Mouse (Mus musculus) neural tube, embryonic 11.5 days (tissue): ENCODE measurements around the gene Atp12a. TPM values are rescaled to one million over a fixed set of nuclear protein-coding genes. Genes with fewer than 3 reads are reported as not detected.

Experiments
- ATAC-seq: fragments of 200-750 bp; cut with Nextera tagmentation; 2 replicates; pipeline ENCODE4 v1.8.0; 2017; ENCODE audit warnings: moderate number of reproducible peaks, mild to moderate bottlenecking, moderate TSS enrichment, moderate library complexity; ENCODE audit not compliant: insufficient read depth, low FRiP score, low TSS enrichment
- DNase-seq: peaks from one replicate; pipeline ENCODE4 v3.0.0-alpha.2; 2015; ENCODE audit warnings: low spot score
- H3K27ac ChIP-seq: fragments of 300-500 bp; sonication (generic); 2 replicates; pipeline ENCODE4 v1.5.1; 2014; ENCODE audit warnings: low read depth, mild to moderate bottlenecking, low read length
- H3K27me3 ChIP-seq: fragments of 300-500 bp; sonication (generic); 2 replicates; pipeline ENCODE4 v1.6.1; 2014; ENCODE audit warnings: mild to moderate bottlenecking, low read length, mixed read lengths; ENCODE audit not compliant: control insufficient read depth, insufficient read depth
- H3K36me3 ChIP-seq: fragments of 300-500 bp; sonication (generic); 2 replicates; pipeline ENCODE4 v1.6.1; 2014; ENCODE audit warnings: mild to moderate bottlenecking, low read length, moderate library complexity, mixed read lengths; ENCODE audit not compliant: control insufficient read depth, insufficient read depth
- H3K4me1 ChIP-seq: fragments of 300-500 bp; sonication (generic); 2 replicates; pipeline ENCODE4 v1.6.1; 2014; ENCODE audit warnings: low read length, mixed read lengths; ENCODE audit not compliant: control insufficient read depth, insufficient read depth
- H3K4me2 ChIP-seq: fragments of 300-500 bp; sonication (generic); 2 replicates; pipeline ENCODE4 v1.6.1; 2014; ENCODE audit warnings: low read depth, mild to moderate bottlenecking, moderate library complexity
- H3K4me3 ChIP-seq: fragments of 300-500 bp; sonication (generic); 2 replicates; pipeline ENCODE4 v1.5.1; 2014; ENCODE audit warnings: low read depth, low read length
- H3K9ac ChIP-seq: fragments of 300-500 bp; sonication (generic); 2 replicates; pipeline ENCODE4 v1.6.1; 2014; ENCODE audit warnings: mild to moderate bottlenecking, low read length
- H3K9me3 ChIP-seq: fragments of 300-500 bp; sonication (generic); 2 replicates; pipeline ENCODE4 v1.6.1; 2016; ENCODE audit warnings: low read length; ENCODE audit not compliant: control insufficient read depth
- WGBS: fragments of 180-500 bp; shearing (Covaris S2); extraction: QIAGEN DNeasy Blood & Tissue Kit; methylation state at CpG from one replicate; pipeline ENCODE4 v1.1.7; 2014; 5-methylcytosine and 5-hydroxymethylcytosine counted together
- polyA plus RNA-seq: library from polyadenylated mRNA; unstranded; fragments of >200 nt; fragmentation: Nextera tagmentation; extraction: Ambion mirVana; gene quantifications from 2 replicates; pipeline ENCODE4 v1.2.1, GENCODE M21; 2014

Atp12a gene
- polyA plus RNA-seq = not detected in 2 replicates

- Histone ChIP-seq H3K36me3 (no peaks in the 10 kb centered on the region), H3K9me3 (no peaks in the 10 kb centered on the region), H3K4me1 (0 out of 2 replicates have a peak, but pooled peaks cover 4% of the 10 kb centered on the region), H3K9ac (0 out of 2 replicates have a peak within 1 kb of the TSS, but pooled peaks have one; percentile 14), H3K27ac (no peak within 1 kb of the TSS), H3K27me3 (peaks cover 33% of the 10 kb centered on the region), H3K4me2 (peak within 1 kb of the TSS; percentile 51), H3K4me3 (peak within 1 kb of the TSS; percentile 27)
- ATAC-seq (no peak), DNase-seq (peak; percentile 23)
- 1% methylated on average over 48 of the region's 48 CpGs for WGBS
These were observed at the start of gene Atp12a for GRCm38 (mm10) chr14:56364711-56365237. Atp12a (plus strand) TSS chr14:56365068.

- Histone ChIP-seq H3K4me2 (no peak overlapping the region), H3K9me3 (no peaks in the 10 kb centered on the region), H3K4me1 (no peaks in the 10 kb centered on the region), H3K4me3 (no peak overlapping the region), H3K27ac (no peak overlapping the region), H3K27me3 (no peaks in the 10 kb centered on the region), H3K36me3 (no peaks in the 10 kb centered on the region), H3K9ac (no peak overlapping the region)
- WGBS = 73% methylated on average over 7 of the region's 7 CpGs
- DNase-seq = no peak
- ATAC-seq = no peak
These were observed 49.3 kb upstream of the Atp12a start for GRCm38 (mm10) chr14:56315519-56315918.

GRCm38 (mm10) chr14:56316333-56316732, 48.5 kb upstream of the Atp12a start:
- WGBS = 96% methylated on average over 4 of the region's 4 CpGs

GRCm38 (mm10) chr14:56322982-56323381, 41.9 kb upstream of the Atp12a start:
- Histone ChIP-seq H3K9me3 (no peaks in the 10 kb centered on the region), H3K4me1 (no peaks in the 10 kb centered on the region), H3K4me2 (no peak overlapping the region), H3K27ac (no peak overlapping the region), H3K4me3 (no peak overlapping the region), H3K27me3 (no peaks in the 10 kb centered on the region), H3K9ac (no peak overlapping the region), H3K36me3 (no peaks in the 10 kb centered on the region)
- 68% methylated on average over 1 of the region's 1 CpGs for WGBS
- ATAC-seq (no peak), DNase-seq (no peak)

More at GRCm38 (mm10) chr14:56316333-56316732, 48.5 kb upstream of the Atp12a start:
- ATAC-seq (no peak), DNase-seq (no peak)
- Histone ChIP-seq H3K4me1 (no peaks in the 10 kb centered on the region), H3K27me3 (no peaks in the 10 kb centered on the region), H3K36me3 (no peaks in the 10 kb centered on the region), H3K4me3 (no peak overlapping the region), H3K4me2 (no peak overlapping the region), H3K9ac (no peak overlapping the region), H3K27ac (no peak overlapping the region), H3K9me3 (no peaks in the 10 kb centered on the region)

GRCm38 (mm10) chr14:56325038-56325437, 39.8 kb upstream of the Atp12a start:
- no peak for ATAC-seq

GRCm38 (mm10) chr14:56333700-56334099, 31.2 kb upstream of the Atp12a start:
- no peaks in the 10 kb centered on the region for H3K9me3 ChIP-seq
- H3K4me1 ChIP-seq = no peaks in the 10 kb centered on the region
- no peaks in the 10 kb centered on the region for H3K27me3 ChIP-seq
- no peaks in the 10 kb centered on the region for H3K36me3 ChIP-seq
- ATAC-seq = no peak
- H3K4me2 ChIP-seq = no peak overlapping the region
- H3K9ac ChIP-seq = no peak overlapping the region
- no peak overlapping the region for H3K27ac ChIP-seq
- DNase-seq = no peak
- H3K4me3 ChIP-seq = no peak overlapping the region

More at GRCm38 (mm10) chr14:56325038-56325437, 39.8 kb upstream of the Atp12a start:
- Histone ChIP-seq H3K27ac (no peak overlapping the region), H3K9me3 (no peaks in the 10 kb centered on the region), H3K9ac (no peak overlapping the region), H3K4me2 (no peak overlapping the region), H3K4me3 (no peak overlapping the region), H3K4me1 (no peaks in the 10 kb centered on the region), H3K27me3 (no peaks in the 10 kb centered on the region), H3K36me3 (no peaks in the 10 kb centered on the region)
- DNase-seq = no peak

- H3K27me3 ChIP-seq = no peaks in the 10 kb centered on the region
- no peak overlapping the region for H3K4me3 ChIP-seq
- no peaks in the 10 kb centered on the region for H3K9me3 ChIP-seq
- WGBS = 88% methylated on average over 5 of the region's 5 CpGs
- no peak overlapping the region for H3K4me2 ChIP-seq
- ATAC-seq (no peak), DNase-seq (no peak)
- no peak overlapping the region for H3K27ac ChIP-seq
- no peaks in the 10 kb centered on the region for H3K36me3 ChIP-seq
- H3K4me1 ChIP-seq = no peaks in the 10 kb centered on the region
- no peak overlapping the region for H3K9ac ChIP-seq
These were observed 30.4 kb upstream of the Atp12a start for GRCm38 (mm10) chr14:56334437-56334836.

- DNase-seq = no peak
- Histone ChIP-seq H3K4me3 (no peak overlapping the region), H3K4me2 (no peak overlapping the region), H3K9me3 (no peaks in the 10 kb centered on the region), H3K27ac (no peak overlapping the region), H3K9ac (no peak overlapping the region), H3K36me3 (no peaks in the 10 kb centered on the region), H3K27me3 (no peaks in the 10 kb centered on the region), H3K4me1 (no peaks in the 10 kb centered on the region)
- no peak for ATAC-seq
- 93% methylated on average over 10 of the region's 10 CpGs for WGBS
These were observed 28.8 kb upstream of the Atp12a start for GRCm38 (mm10) chr14:56336032-56336431.

GRCm38 (mm10) chr14:56337075-56337474, 27.8 kb upstream of the Atp12a start:
- 73% methylated on average over 9 of the region's 9 CpGs for WGBS
- Histone ChIP-seq H3K4me3 (no peak overlapping the region), H3K4me2 (no peak overlapping the region), H3K9me3 (no peaks in the 10 kb centered on the region), H3K4me1 (no peaks in the 10 kb centered on the region), H3K27ac (no peak overlapping the region), H3K36me3 (no peaks in the 10 kb centered on the region), H3K9ac (no peak overlapping the region), H3K27me3 (no peaks in the 10 kb centered on the region)
- ATAC-seq (no peak), DNase-seq (no peak)
